Mouse (Mus musculus) kidney, postnatal 0 days (tissue): Measurements from ENCODE around the gene Gstt4. TPM values are rescaled to one million over a fixed set of nuclear protein-coding genes. Genes with fewer than 3 reads are reported as not detected.

ENCODE experiments used
- ATAC-seq: fragments of 200-750 bp; cut with Nextera tagmentation; replicated peaks from 2 replicates; pipeline ENCODE4 v1.8.0; 2017; ENCODE audit warnings: low read depth, moderate number of reproducible peaks, moderate TSS enrichment, moderate library complexity; ENCODE audit not compliant: low FRiP score
- DNase-seq: peaks from one replicate; pipeline ENCODE4 v3.0.0-alpha.2; 2016; ENCODE audit warnings: low spot score
- H3K27ac ChIP-seq: fragments of 300-500 bp; sonication (generic); 2 replicates; pipeline ENCODE4 v1.5.1; 2014; ENCODE audit warnings: mild to moderate bottlenecking
- H3K27me3 ChIP-seq: fragments of 300-500 bp; sonication (generic); 2 replicates; pipeline ENCODE4 v1.6.1; 2014; ENCODE audit warnings: low read length, mixed read lengths; ENCODE audit not compliant: insufficient read depth
- H3K36me3 ChIP-seq: fragments of 300-500 bp; sonication (generic); 2 replicates; pipeline ENCODE4 v1.6.1; 2014; ENCODE audit warnings: low read length, mixed read lengths; ENCODE audit not compliant: insufficient read depth
- H3K4me1 ChIP-seq: fragments of 300-500 bp; sonication (generic); replicated peaks from 2 replicates; pipeline ENCODE4 v1.6.1; 2014; ENCODE audit warnings: antibody characterized with exemption, low read length, mixed read lengths; ENCODE audit not compliant: insufficient read depth
- H3K4me2 ChIP-seq: fragments of 300-500 bp; sonication (generic); 2 replicates; pipeline ENCODE4 v1.6.1; 2014; ENCODE audit warnings: mild to moderate bottlenecking, low read length, moderate library complexity, mixed read lengths
- H3K4me3 ChIP-seq: fragments of 300-500 bp; sonication (generic); replicated peaks from 2 replicates; pipeline ENCODE4 v1.5.1; 2014; ENCODE audit warnings: low read depth, low read length
- H3K9ac ChIP-seq: fragments of 300-500 bp; sonication (generic); 2 replicates; pipeline ENCODE4 v1.6.1; 2014; ENCODE audit warnings: low read depth, low read length
- H3K9me3 ChIP-seq: fragments of 300-500 bp; sonication (generic); replicated peaks from 2 replicates; pipeline ENCODE4 v1.6.1; 2016; ENCODE audit warnings: low read length, inconsistent platforms, mixed read lengths
- CTCF ChIP-seq: IDR thresholded peaks from 2 replicates; pipeline ENCODE4 v1.5.1; 2016; ENCODE audit warnings: antibody characterized with exemption, low read depth, mild to moderate bottlenecking, moderate library complexity
- WGBS: fragments of 180-500 bp; shearing (Covaris S2); extraction: QIAGEN DNeasy Blood & Tissue Kit; methylation state at CpG from one replicate; pipeline ENCODE4 v1.1.7; 2014; 5-methylcytosine and 5-hydroxymethylcytosine counted together
- polyA plus RNA-seq: library from polyadenylated mRNA; unstranded; fragments of >200 nt; fragmentation: Nextera tagmentation; extraction: Ambion mirVana; gene quantifications from 2 replicates; pipeline ENCODE4 v1.2.1, GENCODE M21; 2015

The Gstt4 gene
- polyA plus RNA-seq, 1 experiment from 2014 or later = not detected

GRCm38 (mm10) chr10:75796731-75797516, 25.4 kb downstream of the Gstt4 start:
- Histone ChIP-seq H3K27ac (no peak overlapping the region), H3K4me3 (peak overlapping the region; percentile 45), H3K36me3 (no peaks in the 10 kb centered on the region), H3K27me3 (no peaks in the 10 kb centered on the region), H3K4me1 (no peaks in the 10 kb centered on the region; the same call in 1 of the 2 replicates), H3K9me3 (no peaks in the 10 kb centered on the region), H3K9ac (peak overlapping the region; percentile 49), H3K4me2 (peak overlapping the region; percentile 93)
- WGBS = 45% methylated on average over 11 of the region's 11 CpGs
- DNase-seq = no peak
- ATAC-seq = no peak
- TF ChIP-seq CTCF = no peak

- no peaks in the 10 kb centered on the region; the same call in 1 of the 2 replicates for H3K4me1 ChIP-seq
- no peaks in the 10 kb centered on the region for H3K9me3 ChIP-seq
- no peak overlapping the region for H3K4me2 ChIP-seq
- peak; percentile 74 for DNase-seq
- peak overlapping the region; percentile 65; the same call in 1 of the 2 replicates for H3K27ac ChIP-seq
- peak; percentile 28; the same call in 1 of the 2 replicates for TF ChIP-seq CTCF
- no peaks in the 10 kb centered on the region for H3K36me3 ChIP-seq
- H3K9ac ChIP-seq = no peak overlapping the region
- H3K27me3 ChIP-seq = no peaks in the 10 kb centered on the region
- ATAC-seq = peak; percentile 76; the same call in 1 of the 2 replicates
- no peak overlapping the region for H3K4me3 ChIP-seq
- WGBS = 36% methylated on average over 3 of the region's 3 CpGs
Measured at GRCm38 (mm10) chr10:75794880-75795279, 27.5 kb downstream of the Gstt4 start.

GRCm38 (mm10) chr10:75790773-75791172, 31.6 kb downstream of the Gstt4 start:
- no peak overlapping the region for H3K4me2 ChIP-seq
- H3K27me3 ChIP-seq = no peaks in the 10 kb centered on the region
- no peak overlapping the region for H3K27ac ChIP-seq
- no peaks in the 10 kb centered on the region for H3K9me3 ChIP-seq
- no peak for ATAC-seq
- no peaks in the 10 kb centered on the region; the same call in 1 of the 2 replicates for H3K4me1 ChIP-seq
- H3K36me3 ChIP-seq = no peaks in the 10 kb centered on the region
- no peak overlapping the region for H3K9ac ChIP-seq
- 11% methylated on average over 7 of the region's 7 CpGs for WGBS
- DNase-seq = peak; percentile 17
- peak; percentile 25; the same call in 1 of the 2 replicates for TF ChIP-seq CTCF
- no peak overlapping the region for H3K4me3 ChIP-seq

- Histone ChIP-seq H3K9ac (no peak overlapping the region), H3K27me3 (no peaks in the 10 kb centered on the region), H3K9me3 (no peaks in the 10 kb centered on the region), H3K4me1 (no peaks in the 10 kb centered on the region), H3K36me3 (no peaks in the 10 kb centered on the region), H3K4me2 (no peak overlapping the region), H3K4me3 (no peak overlapping the region), H3K27ac (no peak overlapping the region)
- ATAC-seq (peak; percentile 78), DNase-seq (peak; percentile 26)
- no peak for TF ChIP-seq CTCF
- WGBS = 68% methylated on average over 5 of the region's 5 CpGs
Measured at GRCm38 (mm10) chr10:75789841-75790240, 32.5 kb downstream of the Gstt4 start.

- Histone ChIP-seq H3K27ac (no peak overlapping the region), H3K4me3 (no peak overlapping the region), H3K27me3 (no peaks in the 10 kb centered on the region), H3K9ac (no peak overlapping the region), H3K4me1 (no peaks in the 10 kb centered on the region), H3K4me2 (no peak overlapping the region), H3K36me3 (no peaks in the 10 kb centered on the region), H3K9me3 (no peaks in the 10 kb centered on the region)
- ATAC-seq (no peak), DNase-seq (no peak)
- 86% methylated on average over 6 of the region's 6 CpGs for WGBS
- no peak for TF ChIP-seq CTCF
Measured at GRCm38 (mm10) chr10:75789081-75789735, 33.1 kb downstream of the Gstt4 start.

GRCm38 (mm10) chr10:75788277-75788676, 34.1 kb downstream of the Gstt4 start:
- H3K4me2 ChIP-seq = no peak overlapping the region
- WGBS = 78% methylated on average over 8 of the region's 8 CpGs
- no peaks in the 10 kb centered on the region for H3K4me1 ChIP-seq
- no peak overlapping the region for H3K9ac ChIP-seq
- H3K4me3 ChIP-seq = no peak overlapping the region
- H3K27me3 ChIP-seq = no peaks in the 10 kb centered on the region
- ATAC-seq (no peak), DNase-seq (no peak)
- TF ChIP-seq CTCF = no peak
- no peak overlapping the region for H3K27ac ChIP-seq
- no peaks in the 10 kb centered on the region for H3K36me3 ChIP-seq
- no peaks in the 10 kb centered on the region for H3K9me3 ChIP-seq
